Mouse (Mus musculus): Measurements from ENCODE around the gene Mllt1. TPM values are rescaled to one million over a fixed set of nuclear protein-coding genes. Genes with fewer than 3 reads are reported as not detected.

The Mllt1 gene
- polyA plus RNA-seq, 1 experiment from 2014 or later, result 27.2 TPM

Other genes with a start within 250 kb of the Mllt1 start
- gene Ndufa11, start 217.6 kb downstream of the Mllt1 start, polyA plus RNA-seq (2014; fragmentation: Nextera tagmentation; extraction: Ambion mirVana), result 352 and 362 TPM in 2 replicates
- gene Vmac, start 217.4 kb downstream of the Mllt1 start, polyA plus RNA-seq (2014; fragmentation: Nextera tagmentation; extraction: Ambion mirVana), result 14.7 and 15.5 TPM in 2 replicates
- gene Nrtn, start 177.9 kb downstream of the Mllt1 start, polyA plus RNA-seq (2014; fragmentation: Nextera tagmentation; extraction: Ambion mirVana), result 6.7 and 7.8 TPM in 2 replicates
- 30.1 and 32.3 TPM in 2 replicates for gene Dus3l, start 170.7 kb downstream of the Mllt1 start, polyA plus RNA-seq (2014; fragmentation: Nextera tagmentation; extraction: Ambion mirVana)
- 0.66 and 0.72 TPM in 2 replicates for gene Prr22, start 165.2 kb downstream of the Mllt1 start, polyA plus RNA-seq (2014; fragmentation: Nextera tagmentation; extraction: Ambion mirVana)
- 2.3 and 2.4 TPM in 2 replicates for gene Rfx2, start 104.4 kb downstream of the Mllt1 start, polyA plus RNA-seq (2014; fragmentation: Nextera tagmentation; extraction: Ambion mirVana)
- gene Acsbg2, start 61.0 kb downstream of the Mllt1 start, polyA plus RNA-seq (2014; fragmentation: Nextera tagmentation; extraction: Ambion mirVana), result not detected in 2 replicates
- 0.13 and 0.22 TPM in 2 replicates for gene 1700061G19Rik, start 59.9 kb downstream of the Mllt1 start, polyA plus RNA-seq (2014; fragmentation: Nextera tagmentation; extraction: Ambion mirVana)
- gene Acer1, start 46.7 kb upstream of the Mllt1 start, polyA plus RNA-seq (2014; fragmentation: Nextera tagmentation; extraction: Ambion mirVana), result not detected in 2 replicates
- gene Clpp, start 54.9 kb upstream of the Mllt1 start, polyA plus RNA-seq (2014; fragmentation: Nextera tagmentation; extraction: Ambion mirVana), result 148 and 159 TPM in 2 replicates
- 39.5 and 40.2 TPM in 2 replicates for gene Alkbh7, start 61.9 kb upstream of the Mllt1 start, polyA plus RNA-seq (2014; fragmentation: Nextera tagmentation; extraction: Ambion mirVana)
- gene Pspn, start 64.6 kb upstream of the Mllt1 start, polyA plus RNA-seq (2014; fragmentation: Nextera tagmentation; extraction: Ambion mirVana), result not detected in 2 replicates
- gene Gtf2f1, start 75.9 kb upstream of the Mllt1 start, polyA plus RNA-seq (2014; fragmentation: Nextera tagmentation; extraction: Ambion mirVana), result 70.1 and 71.1 TPM in 2 replicates
- gene Gm17949, start 76.1 kb upstream of the Mllt1 start, polyA plus RNA-seq (2014; fragmentation: Nextera tagmentation; extraction: Ambion mirVana), result 0.18 TPM in 1 of 2 replicates, not detected in the other
- gene Khsrp, start 96.1 kb upstream of the Mllt1 start, polyA plus RNA-seq (2014; fragmentation: Nextera tagmentation; extraction: Ambion mirVana), result 38.7 and 40.0 TPM in 2 replicates
- gene Slc25a41, start 106.2 kb upstream of the Mllt1 start, polyA plus RNA-seq (2014; fragmentation: Nextera tagmentation; extraction: Ambion mirVana), result not detected in 2 replicates
- 5.1 and 5.3 TPM in 2 replicates for gene Crb3, start 123.7 kb upstream of the Mllt1 start, polyA plus RNA-seq (2014; fragmentation: Nextera tagmentation; extraction: Ambion mirVana)
- gene Slc25a23, start 124.4 kb upstream of the Mllt1 start, polyA plus RNA-seq (2014; fragmentation: Nextera tagmentation; extraction: Ambion mirVana), result 7.1 and 7.3 TPM in 2 replicates
- 1.5 and 1.6 TPM in 2 replicates for gene Dennd1c, start 143.1 kb upstream of the Mllt1 start, polyA plus RNA-seq (2014; fragmentation: Nextera tagmentation; extraction: Ambion mirVana)
- gene Tubb4a, start 152.4 kb upstream of the Mllt1 start, polyA plus RNA-seq (2014; fragmentation: Nextera tagmentation; extraction: Ambion mirVana), result 39.9 and 51.6 TPM in 2 replicates
- gene Tnfsf9, start 169.9 kb upstream of the Mllt1 start, polyA plus RNA-seq (2014; fragmentation: Nextera tagmentation; extraction: Ambion mirVana), result 5.2 and 5.6 TPM in 2 replicates
- gene Cd70, start 214.4 kb upstream of the Mllt1 start, polyA plus RNA-seq (2014; fragmentation: Nextera tagmentation; extraction: Ambion mirVana), result not detected in 2 replicates